Mouse (Mus musculus): ENCODE data around the gene Jak1. TPM values are rescaled to one million over a fixed set of nuclear protein-coding genes. Genes with fewer than 3 reads are reported as not detected.

Gene Jak1
- total RNA-seq, 1 experiment from 2014 or later, result 140 TPM

- no peak for DNase-seq
Observed at GRCm38 (mm10) chr4:101143901-101144300, 121.2 kb downstream of the Jak1 start.

GRCm38 (mm10) chr4:101141768-101142167 lies 123.3 kb downstream of the Jak1 start:
- DNase-seq, result no peak

- DNase-seq, result no peak
Observed at GRCm38 (mm10) chr4:101137975-101138374, 127.1 kb downstream of the Jak1 start.

GRCm38 (mm10) chr4:101135909-101136308 lies 129.2 kb downstream of the Jak1 start:
- DNase-seq, result no peak

GRCm38 (mm10) chr4:101135013-101135412 lies 130.1 kb downstream of the Jak1 start:
- DNase-seq, result no peak

GRCm38 (mm10) chr4:101121002-101121401 lies 144.1 kb downstream of the Jak1 start:
- no peak for DNase-seq

- no peak for DNase-seq
Observed at GRCm38 (mm10) chr4:101107122-101107521, 158.0 kb downstream of the Jak1 start.

Other genes starting within 250 kb of the Jak1 start
- not detected in 2 replicates for gene Gm10577, start 244.6 kb downstream of the Jak1 start, total RNA-seq (2021)
- gene Raver2, start 196.3 kb downstream of the Jak1 start, total RNA-seq (2021), result 3.7 and 4.6 TPM in 2 replicates
- gene Ak4, start 154.0 kb upstream of the Jak1 start, total RNA-seq (2021), result 2.5 and 4.3 TPM in 2 replicates
- gene Dnajc6, start 231.4 kb upstream of the Jak1 start, total RNA-seq (2021), result 3.0 and 4.6 TPM in 2 replicates

Data from adrenal gland, postnatal 25 days (tissue).